Mouse (Mus musculus) frontal cortex, adult 2 months (tissue): ENCODE results near the gene Dnttip2. TPM values are rescaled to one million over a fixed set of nuclear protein-coding genes. Genes with fewer than 3 reads are reported as not detected.

Experiments
- DNase-seq, 2 experiments: peaks; one replicate each; pipeline ENCODE4 v3.0.0; 2022; ENCODE audit warnings: low spot score in 1 of 2; ENCODE audit errors: extremely low spot score in 1 of 2
- polyA plus RNA-seq: library from polyadenylated mRNA; depleted of rRNA; stranded (reverse); fragments of >200 nt; gene quantifications from 2 replicates; pipeline ENCODE4 v1.2.3, GENCODE M21; 2012; rRNA removed

Gene Dnttip2
- polyA plus RNA-seq, 1 experiment = 21.0 TPM

GRCm38 (mm10) chr3:122322226-122322625 lies 48.0 kb downstream of the Dnttip2 start:
- no peak for DNase-seq

DNA sequence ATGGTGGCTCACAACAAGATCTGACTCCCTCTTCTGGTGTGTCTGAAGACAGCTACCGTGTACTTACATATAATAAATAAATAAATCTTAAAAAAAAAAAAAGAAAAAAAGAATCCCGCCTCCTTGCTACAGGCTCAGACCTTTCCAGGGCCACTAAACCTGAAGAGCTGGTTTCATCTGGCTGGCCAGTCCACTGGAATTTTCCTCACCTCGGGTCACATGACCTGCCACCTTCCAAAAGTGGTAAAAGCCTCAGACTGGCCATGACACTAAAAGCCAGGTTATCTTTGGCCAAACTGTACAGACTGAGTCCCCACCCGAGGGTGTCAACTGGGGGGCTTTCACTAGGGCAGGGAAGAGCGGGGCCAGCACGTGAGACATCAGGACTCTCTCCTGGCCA lies 49.7 kb downstream of the Dnttip2 start:
- no peak for DNase-seq

DNA sequence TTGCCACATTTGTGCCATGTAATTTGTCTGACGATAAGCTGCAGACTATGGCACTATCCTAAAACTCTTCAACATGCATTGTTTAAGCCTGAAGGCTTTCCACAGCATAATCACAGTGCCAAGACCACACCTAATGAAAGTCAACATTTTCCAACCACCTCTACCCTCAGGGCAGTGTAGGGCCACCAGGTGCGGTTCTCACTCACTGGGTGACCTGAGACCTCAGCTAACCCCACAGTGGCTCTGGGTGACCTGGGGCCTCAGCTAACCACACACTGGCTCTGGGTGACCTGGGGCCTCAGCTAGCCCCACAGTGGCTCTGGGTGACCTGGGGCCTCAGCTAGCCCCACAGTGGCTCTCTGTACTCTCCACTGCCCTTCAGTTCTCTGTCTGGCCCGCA lies 50.3 kb downstream of the Dnttip2 start:
- DNase-seq = no peak

DNA sequence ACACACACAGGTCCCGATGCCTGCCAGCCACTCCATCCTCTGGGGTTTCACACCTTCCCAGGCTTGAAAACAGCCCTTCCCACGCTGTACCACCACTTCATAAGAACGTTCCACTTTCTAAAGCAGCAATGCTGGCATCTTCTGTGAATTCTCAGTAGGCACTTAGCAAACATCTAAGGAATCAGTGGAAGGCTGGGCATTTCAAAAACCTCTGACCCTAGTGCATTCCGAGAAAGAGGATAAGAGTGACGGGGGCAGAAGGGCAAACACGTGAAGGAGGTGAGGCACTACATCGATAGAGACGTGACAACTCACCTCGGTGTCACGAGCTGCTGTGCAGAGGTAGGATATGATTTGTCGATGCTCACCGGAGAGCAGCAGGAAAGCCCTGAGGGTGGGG lies 56.3 kb downstream of the Dnttip2 start:
- no peak for DNase-seq

- peak in 1 of 2 experiments; percentile 10 for DNase-seq
Measured at GRCm38 (mm10) chr3:122333493-122333892, 59.3 kb downstream of the Dnttip2 start.

DNA sequence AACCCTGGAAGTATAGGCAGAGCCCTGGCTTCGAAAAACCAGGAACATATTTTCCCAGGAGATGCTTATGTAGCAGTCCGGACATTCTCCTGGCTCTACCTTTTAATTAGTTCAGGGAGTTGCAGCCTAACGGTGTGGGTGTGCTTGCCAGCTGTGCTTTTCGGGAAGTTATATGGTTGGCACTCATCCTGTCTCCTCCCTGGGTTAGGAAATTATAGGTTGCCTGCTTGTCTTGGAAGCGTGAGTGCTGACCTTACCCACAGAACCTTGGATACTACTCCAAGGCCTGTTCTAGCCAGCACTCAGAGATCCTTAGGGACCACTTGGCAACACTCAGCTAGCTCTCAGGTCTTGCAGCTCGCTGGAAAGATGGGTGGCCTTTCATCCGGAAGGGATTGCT lies 59.7 kb downstream of the Dnttip2 start:
- DNase-seq = peak in 1 of 2 experiments; percentile 6

GRCm38 (mm10) chr3:122334375-122334774 lies 60.2 kb downstream of the Dnttip2 start:
- no peak for DNase-seq

Other genes starting within 250 kb of the Dnttip2 start
- 4.0 and 5.0 TPM in 2 replicates for gene Abca4, start 229.9 kb upstream of the Dnttip2 start, polyA plus RNA-seq
- 38.2 and 43.4 TPM in 2 replicates for gene Gclm, start 28.8 kb upstream of the Dnttip2 start, polyA plus RNA-seq
- gene Bcar3, start 19.7 kb downstream of the Dnttip2 start, polyA plus RNA-seq = 19.0 and 19.4 TPM in 2 replicates